Comparison of ENCODE assay signal across 27 mouse cellular contexts in genomic region chr11:51303981-51304553, GRCm38 (mm10). TPM values are rescaled to one million over a fixed set of nuclear protein-coding genes. Genes with fewer than 3 reads are reported as not detected.
DNase-seq lines count a peak whose midpoint lies in the region; ATAC-seq lines count a peak whose summit lies in the region.
"Had no signal": no experiment of that assay in that cellular context is flagged by ENCODE, and none has a peak within 500 bp of the region (broad histone marks: within the 10 kb centered on the region; RNA-seq: fewer than 3 reads in every experiment).

No protein-coding gene starts in this region.

- H3K27ac ChIP-seq in hindbrain, embryonic 10.5 days, result no peak overlapping the region
- H3K27ac ChIP-seq in hindbrain, embryonic 11.5 days (ENCODE audit: low read depth, low read length), result no peak overlapping the region
- no peak overlapping the region for H3K27ac ChIP-seq in limb, embryonic 10.5 days
- no peak overlapping the region for H3K27ac ChIP-seq in forebrain, embryonic 16.5 days (ENCODE audit: low read length)
- no peak overlapping the region for H3K27ac ChIP-seq in midbrain, embryonic 13.5 days
- H3K27ac ChIP-seq: embryonic facial prominence, embryonic 12.5 days; forebrain, embryonic 12.5 days; heart, adult 2 months; hindbrain, embryonic 15.5 days; liver, embryonic 13.5 days; midbrain, embryonic 12.5 days; neural tube, embryonic 13.5 days had no signal

- peaks cover 6% of the 10 kb centered on the region for H3K4me1 ChIP-seq in hindbrain, embryonic 10.5 days (replicated peaks)
- no peaks in the 10 kb centered on the region for H3K4me1 ChIP-seq in hindbrain, embryonic 11.5 days (replicated peaks; ENCODE audit: control insufficient read depth, insufficient read depth, low read length)
- H3K4me1 ChIP-seq in limb, embryonic 10.5 days, result peaks cover 34% of the 10 kb centered on the region
- no peaks in the 10 kb centered on the region for H3K4me1 ChIP-seq in forebrain, embryonic 16.5 days (replicated peaks; ENCODE audit: control insufficient read depth, insufficient read depth, low read length)
- H3K4me1 ChIP-seq in midbrain, embryonic 13.5 days (replicated peaks), result no peaks in the 10 kb centered on the region
- H3K4me1 ChIP-seq: forebrain, embryonic 12.5 days; hindbrain, embryonic 15.5 days; liver, embryonic 13.5 days; midbrain, embryonic 12.5 days had no signal

- no peak overlapping the region for H3K4me3 ChIP-seq in hindbrain, embryonic 10.5 days
- H3K4me3 ChIP-seq in hindbrain, embryonic 11.5 days (ENCODE audit: low read depth, low read length), result no peak overlapping the region
- no peak overlapping the region for H3K4me3 ChIP-seq in limb, embryonic 10.5 days
- H3K4me3 ChIP-seq in forebrain, embryonic 16.5 days (replicated peaks; ENCODE audit: low read length), result no peak overlapping the region
- H3K4me3 ChIP-seq in midbrain, embryonic 13.5 days (replicated peaks), result no peak overlapping the region
- H3K4me3 ChIP-seq: embryonic facial prominence, embryonic 12.5 days; erythroblast, embryonic 14.5 days; forebrain, embryonic 12.5 days; heart, adult 2 months; hindbrain, embryonic 15.5 days; liver, embryonic 13.5 days; midbrain, embryonic 12.5 days; neural tube, embryonic 13.5 days had no signal

- no peaks in the 10 kb centered on the region for H3K9me3 ChIP-seq in hindbrain, embryonic 10.5 days
- H3K9me3 ChIP-seq in hindbrain, embryonic 11.5 days (ENCODE audit: control insufficient read depth, low read length), result no peaks in the 10 kb centered on the region
- no peaks in the 10 kb centered on the region for H3K9me3 ChIP-seq in limb, embryonic 10.5 days (replicated peaks)
- no peaks in the 10 kb centered on the region for H3K9me3 ChIP-seq in forebrain, embryonic 16.5 days (ENCODE audit: control insufficient read depth, low read length)
- no peaks in the 10 kb centered on the region for H3K9me3 ChIP-seq in midbrain, embryonic 13.5 days
- H3K9me3 ChIP-seq: embryonic facial prominence, embryonic 12.5 days; forebrain, embryonic 12.5 days; hindbrain, embryonic 15.5 days; liver, embryonic 13.5 days; midbrain, embryonic 12.5 days; neural tube, embryonic 13.5 days had no signal

- no peak overlapping the region for H3K4me2 ChIP-seq in hindbrain, embryonic 11.5 days (replicated peaks; ENCODE audit: low read depth, low read length)
- H3K4me2 ChIP-seq in forebrain, embryonic 16.5 days (ENCODE audit: low read length), result no peak overlapping the region
- H3K4me2 ChIP-seq in midbrain, embryonic 13.5 days (replicated peaks), result no peak overlapping the region
- H3K4me2 ChIP-seq: embryonic facial prominence, embryonic 12.5 days; forebrain, embryonic 12.5 days; hindbrain, embryonic 15.5 days; liver, embryonic 13.5 days; midbrain, embryonic 12.5 days; neural tube, embryonic 13.5 days had no signal

- no peaks in the 10 kb centered on the region for H3K36me3 ChIP-seq in hindbrain, embryonic 10.5 days
- no peaks in the 10 kb centered on the region for H3K36me3 ChIP-seq in hindbrain, embryonic 11.5 days (ENCODE audit: control insufficient read depth, insufficient read depth, low read length)
- H3K36me3 ChIP-seq in limb, embryonic 10.5 days, result no peaks in the 10 kb centered on the region
- H3K36me3 ChIP-seq in forebrain, embryonic 16.5 days (ENCODE audit: control insufficient read depth, insufficient read depth), result no peaks in the 10 kb centered on the region
- H3K36me3 ChIP-seq in midbrain, embryonic 13.5 days, result no peaks in the 10 kb centered on the region
- H3K36me3 ChIP-seq: embryonic facial prominence, embryonic 12.5 days; forebrain, embryonic 12.5 days; hindbrain, embryonic 15.5 days; liver, embryonic 13.5 days; midbrain, embryonic 12.5 days; neural tube, embryonic 13.5 days had no signal

- no peak overlapping the region for H3K9ac ChIP-seq in hindbrain, embryonic 11.5 days (ENCODE audit: low read depth, low read length)
- no peak overlapping the region for H3K9ac ChIP-seq in forebrain, embryonic 16.5 days (replicated peaks; ENCODE audit: low read depth, low read length)
- H3K9ac ChIP-seq in midbrain, embryonic 13.5 days (replicated peaks), result no peak overlapping the region
- H3K9ac ChIP-seq: embryonic facial prominence, embryonic 12.5 days; forebrain, embryonic 12.5 days; hindbrain, embryonic 15.5 days; liver, embryonic 13.5 days; midbrain, embryonic 12.5 days; neural tube, embryonic 13.5 days had no signal

- WGBS in hindbrain, embryonic 10.5 days, result 67% methylated on average over 12 of the region's 12 CpGs
- 54% methylated on average over 12 of the region's 12 CpGs for WGBS in hindbrain, embryonic 11.5 days
- 47% methylated on average over 12 of the region's 12 CpGs for WGBS in limb, embryonic 10.5 days
- 76% methylated on average over 12 of the region's 12 CpGs for WGBS in forebrain, embryonic 16.5 days
- 78% methylated on average over 12 of the region's 12 CpGs for WGBS in midbrain, embryonic 13.5 days

- no peak for ATAC-seq in hindbrain, embryonic 11.5 days (ENCODE audit: low FRiP score)
- no peak for ATAC-seq in forebrain, embryonic 16.5 days
- ATAC-seq in midbrain, embryonic 13.5 days, result no peak

- peak; percentile 10 for DNase-seq in hindbrain, embryonic 10.5 days (ENCODE audit: low spot score)
- no peak for DNase-seq in hindbrain, embryonic 11.5 days (ENCODE audit: low spot score)
- DNase-seq in brain, adult 2 months (ENCODE audit: low read depth, low spot score), result peak; percentile 46
- DNase-seq in embryo, embryonic 11 days, result peak; percentile 37
- DNase-seq in limb, embryonic 10.5 days (ENCODE audit: low spot score), result peak; percentile 48
- no peak for DNase-seq in natural killer cell, adult 2 months (ENCODE audit: low spot score in 2 of 2)
- DNase-seq: cerebellum, adult 11-12 months; cerebellum, postnatal 25 days; gastrocnemius, postnatal 36 days; heart, adult 2 months; heart, postnatal 36 days; kidney, adult 2 months; kidney, postnatal 10 days; liver, embryonic 13.5 days; lung, adult 2 months; lung, postnatal 14 days; thymus, postnatal 25 days had no signal

- no peaks in the 10 kb centered on the region for H3K27me3 ChIP-seq in hindbrain, embryonic 10.5 days (ENCODE audit: insufficient read depth, poor library complexity, severe bottlenecking)
- H3K27me3 ChIP-seq in hindbrain, embryonic 11.5 days (ENCODE audit: control insufficient read depth, insufficient read depth, low read length), result no peaks in the 10 kb centered on the region
- no peaks in the 10 kb centered on the region for H3K27me3 ChIP-seq in limb, embryonic 10.5 days (ENCODE audit: low read depth, poor library complexity, severe bottlenecking)
- H3K27me3 ChIP-seq in forebrain, embryonic 16.5 days (replicated peaks; ENCODE audit: control insufficient read depth, insufficient read depth, low read length), result no peaks in the 10 kb centered on the region
- no peaks in the 10 kb centered on the region for H3K27me3 ChIP-seq in midbrain, embryonic 13.5 days
- H3K27me3 ChIP-seq: embryonic facial prominence, embryonic 12.5 days; forebrain, embryonic 12.5 days; hindbrain, embryonic 15.5 days; liver, embryonic 13.5 days; midbrain, embryonic 12.5 days; neural tube, embryonic 13.5 days had no signal

RNA-seq across cellular contexts. Expression of gene Col23a1, which starts 14.3 kb away (rescaled TPM):
- 16.1 and 16.6 TPM in 2 replicates for polyA plus RNA-seq in hindbrain, embryonic 10.5 days (2016; fragmentation: Nextera tagmentation; extraction: Ambion mirVana)
- polyA plus RNA-seq in hindbrain, embryonic 11.5 days (2014; fragmentation: Nextera tagmentation; extraction: Ambion mirVana), result 9.0 and 9.7 TPM in 2 replicates
- 17.0 and 24.1 TPM in 2 replicates for polyA plus RNA-seq in limb, embryonic 10.5 days (2016; fragmentation: Nextera tagmentation; extraction: Ambion mirVana)
- 3.0 and 3.3 TPM in 2 replicates for polyA plus RNA-seq in forebrain, embryonic 16.5 days (2015; fragmentation: Nextera tagmentation; extraction: Ambion mirVana)
- polyA plus RNA-seq in midbrain, embryonic 13.5 days (2015; fragmentation: Nextera tagmentation; extraction: Ambion mirVana), result 3.4 and 5.7 TPM in 2 replicates
- polyA plus RNA-seq: erythroblast, embryonic 14.5 days had no signal

RNA-seq across cellular contexts. Expression of gene BC049762, which starts 41.2 kb away (rescaled TPM):
- polyA plus RNA-seq in hindbrain, embryonic 10.5 days (2016; fragmentation: Nextera tagmentation; extraction: Ambion mirVana), result 0.65 TPM in 1 of 2 replicates, not detected in the other
- 0.20 and 0.68 TPM in 2 replicates for polyA plus RNA-seq in hindbrain, embryonic 11.5 days (2014; fragmentation: Nextera tagmentation; extraction: Ambion mirVana)
- polyA plus RNA-seq in limb, embryonic 10.5 days (2016; fragmentation: Nextera tagmentation; extraction: Ambion mirVana), result 0.91 TPM in 1 of 2 replicates, not detected in the other
- 0.45 TPM in 1 of 2 replicates, not detected in the other for polyA plus RNA-seq in forebrain, embryonic 16.5 days (2015; fragmentation: Nextera tagmentation; extraction: Ambion mirVana)
- 0.31 TPM in 1 of 2 replicates, not detected in the other for polyA plus RNA-seq in midbrain, embryonic 13.5 days (2015; fragmentation: Nextera tagmentation; extraction: Ambion mirVana)
- polyA plus RNA-seq: erythroblast, embryonic 14.5 days; forebrain, embryonic 12.5 days; heart, embryonic 14.5 days; lung, adult 2 months; neural tube, embryonic 13.5 days; spleen, adult 2 months had no signal

RNA-seq across cellular contexts. Expression of gene Clk4, which starts 42.5 kb away (rescaled TPM):
- polyA plus RNA-seq in hindbrain, embryonic 10.5 days (2016; fragmentation: Nextera tagmentation; extraction: Ambion mirVana), result 95.3 and 102 TPM in 2 replicates
- 141 and 148 TPM in 2 replicates for polyA plus RNA-seq in hindbrain, embryonic 11.5 days (2014; fragmentation: Nextera tagmentation; extraction: Ambion mirVana)
- polyA plus RNA-seq in limb, embryonic 10.5 days (2016; fragmentation: Nextera tagmentation; extraction: Ambion mirVana), result 101 and 126 TPM in 2 replicates
- polyA plus RNA-seq in forebrain, embryonic 16.5 days (2015; fragmentation: Nextera tagmentation; extraction: Ambion mirVana), result 174 and 188 TPM in 2 replicates
- 154 and 164 TPM in 2 replicates for polyA plus RNA-seq in midbrain, embryonic 13.5 days (2015; fragmentation: Nextera tagmentation; extraction: Ambion mirVana)

Comparison
In these comparisons a context has a peak if more than half of its experiments do, and no peak if none do; other contexts are left out.
1. DNase-seq: peak in hindbrain, embryonic 10.5 days (single experiment), brain, adult 2 months (single experiment), embryo, embryonic 11 days (single experiment) and limb, embryonic 10.5 days (single experiment); none in hindbrain, embryonic 11.5 days (single experiment) and natural killer cell, adult 2 months (0 of 2).